Mouse (Mus musculus) lung, adult 2 months (tissue): Measurements from ENCODE around the gene Mmp24. TPM values are rescaled to one million over a fixed set of nuclear protein-coding genes. Genes with fewer than 3 reads are reported as not detected.
A peak's percentile ranks its signal among the peaks of the same experiment; 100 is the strongest.

Source experiments
- DNase-seq: peaks from one replicate; pipeline ENCODE4 v3.0.0; 2022
- H3K4me1 ChIP-seq: fragments of 200-500 bp; 2 replicates; pipeline ENCODE4 v1.6.1; 2011; ENCODE audit warnings: low read length; ENCODE audit not compliant: control insufficient read depth, insufficient read depth
- H3K4me3 ChIP-seq: fragments of 200-500 bp; replicated peaks from 2 replicates; pipeline ENCODE3; 2011; ENCODE audit warnings: low read depth, mild to moderate bottlenecking, control low read depth, low read length; ENCODE audit errors: extremely low read depth
- CTCF ChIP-seq: fragments of 200-500 bp; IDR thresholded peaks from 2 replicates; pipeline ENCODE4 v1.5.1; 2011; ENCODE audit warnings: mild to moderate bottlenecking, low read length, control low read depth; ENCODE audit not compliant: insufficient read depth
- POLR2A ChIP-seq: fragments of 200-500 bp; IDR thresholded peaks from 2 replicates; pipeline ENCODE4 v1.6.1; 2011; ENCODE audit warnings: low read depth, mild to moderate bottlenecking, control low read depth, low read length, borderline replicate concordance; ENCODE audit errors: extremely low read depth
- WGBS: fragments of 180-500 bp; shearing (Covaris S2); methylation state at CpG from one replicate; pipeline ENCODE4 v1.1.7; 2018; 5-methylcytosine and 5-hydroxymethylcytosine counted together
- polyA plus RNA-seq: library from polyadenylated mRNA; depleted of rRNA; stranded (reverse); fragments of >200 nt; gene quantifications from 2 replicates; pipeline ENCODE4 v1.2.3, GENCODE M21; 2012

The Mmp24 gene
- polyA plus RNA-seq, 1 experiment: 0.06 TPM

DNA sequence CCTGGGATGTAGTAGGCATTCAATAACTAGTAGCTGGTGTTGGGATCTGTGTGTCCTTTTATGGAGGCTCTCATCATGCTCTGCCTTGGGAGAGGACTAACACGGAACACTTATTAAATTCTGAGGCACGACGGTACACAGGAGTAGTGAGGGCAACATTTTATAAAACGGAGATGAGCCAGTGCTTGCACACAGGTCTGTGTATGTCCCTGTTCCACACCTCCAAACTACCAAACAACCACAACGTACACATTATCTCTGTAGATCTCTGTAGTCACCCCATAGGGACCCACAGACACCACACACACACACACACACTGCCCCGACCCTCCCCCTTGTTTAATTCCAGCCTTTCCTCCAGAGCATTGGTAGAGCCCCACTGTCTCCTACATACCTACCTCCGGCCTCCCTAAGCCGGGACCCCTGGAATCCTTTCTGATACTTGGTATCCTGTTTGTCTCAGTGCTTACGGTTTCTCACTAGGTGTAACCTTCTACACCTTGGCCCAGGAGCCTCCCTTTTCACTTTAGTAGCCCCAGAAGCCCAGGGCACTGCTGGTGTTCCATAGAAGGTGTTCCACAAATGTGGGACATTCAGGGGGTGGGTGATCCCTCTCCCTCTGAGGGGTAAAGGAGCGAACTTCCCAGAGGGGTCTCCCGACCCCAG, 748 bp upstream of the Mmp24 start:
- no peak overlapping the region for H3K4me3 ChIP-seq
- TF ChIP-seq CTCF (no peak), POLR2A (no peak)
- no peak for DNase-seq
- peaks cover 4% of the 10 kb centered on the region for H3K4me1 ChIP-seq
- 51% methylated on average over 11 of the region's 11 CpGs for WGBS

- DNase-seq: peak; percentile 50
- Histone ChIP-seq H3K4me1 (peaks cover 4% of the 10 kb centered on the region), H3K4me3 (peak overlapping the region; percentile 21)
- TF ChIP-seq POLR2A: no peak
- TF ChIP-seq CTCF: no peak
- WGBS: 2% methylated on average over 44 of the region's 44 CpGs
These were observed 632 bp downstream of the Mmp24 start for GRCm38 (mm10) chr2:155775685-155776263.

DNA sequence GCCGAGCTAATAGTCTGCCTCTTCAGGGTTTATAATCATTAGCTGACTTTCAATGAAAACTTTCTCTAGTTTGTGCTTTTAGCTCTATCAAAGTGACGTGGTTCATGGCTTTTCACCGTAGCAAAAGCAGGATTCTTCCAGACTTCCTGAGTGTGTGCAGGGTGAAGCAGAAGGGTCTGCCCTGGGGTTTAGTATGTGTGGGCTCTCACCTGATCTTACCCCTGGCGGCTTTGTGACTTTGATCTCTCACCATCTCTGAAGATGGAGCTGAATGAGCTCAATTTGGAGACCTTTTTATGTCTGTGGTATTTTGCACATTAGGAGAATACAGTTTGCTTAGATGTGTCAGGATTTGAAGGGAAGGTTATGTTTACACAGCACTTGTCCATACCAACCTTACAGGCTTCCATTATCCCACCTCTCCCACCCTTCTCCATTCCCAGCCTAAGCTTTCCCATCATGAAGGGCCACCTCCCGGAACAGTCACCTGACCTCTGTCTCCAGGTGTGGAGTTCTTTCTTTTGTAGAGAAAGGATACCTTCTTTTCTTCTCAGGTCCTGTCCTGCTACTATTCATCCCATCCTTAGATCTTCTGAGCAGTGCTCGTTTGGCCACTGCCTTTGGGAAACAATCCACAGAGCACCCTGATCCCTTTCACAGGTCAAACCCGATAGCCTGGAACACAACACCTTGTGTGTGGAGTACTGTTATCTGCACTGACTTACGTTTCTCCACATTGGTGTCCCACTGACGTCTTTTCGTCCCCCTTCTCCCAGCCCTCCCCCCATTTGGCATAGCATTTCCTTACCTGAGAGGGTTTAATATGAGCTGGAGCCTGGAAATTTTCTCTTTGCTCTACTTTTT, 1.9 kb downstream of the Mmp24 start:
- TF ChIP-seq POLR2A (no peak), CTCF (no peak)
- no peak overlapping the region for H3K4me3 ChIP-seq
- peaks cover 4% of the 10 kb centered on the region for H3K4me1 ChIP-seq
- WGBS: 53% methylated on average over 10 of the region's 10 CpGs
- DNase-seq: no peak

DNA sequence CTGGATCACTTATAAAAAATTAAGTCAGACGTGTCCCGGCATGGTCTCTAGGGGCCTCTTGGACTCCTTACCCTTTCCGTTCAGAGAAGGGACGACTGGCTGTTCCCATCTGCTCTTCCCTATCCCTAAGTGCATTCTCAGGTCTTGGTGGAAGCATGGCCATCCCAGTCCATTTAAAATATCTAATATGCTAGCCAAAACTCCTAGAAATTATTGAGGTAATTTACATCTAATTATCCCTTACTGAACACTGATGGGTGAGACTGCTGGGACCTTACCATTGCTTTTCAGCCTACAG, 2.5 kb downstream of the Mmp24 start:
- 71% methylated on average over 4 of the region's 4 CpGs for WGBS
- no peak overlapping the region for H3K4me3 ChIP-seq
- TF ChIP-seq CTCF (no peak), POLR2A (no peak)
- no peak for DNase-seq
- peaks cover 4% of the 10 kb centered on the region for H3K4me1 ChIP-seq

DNA sequence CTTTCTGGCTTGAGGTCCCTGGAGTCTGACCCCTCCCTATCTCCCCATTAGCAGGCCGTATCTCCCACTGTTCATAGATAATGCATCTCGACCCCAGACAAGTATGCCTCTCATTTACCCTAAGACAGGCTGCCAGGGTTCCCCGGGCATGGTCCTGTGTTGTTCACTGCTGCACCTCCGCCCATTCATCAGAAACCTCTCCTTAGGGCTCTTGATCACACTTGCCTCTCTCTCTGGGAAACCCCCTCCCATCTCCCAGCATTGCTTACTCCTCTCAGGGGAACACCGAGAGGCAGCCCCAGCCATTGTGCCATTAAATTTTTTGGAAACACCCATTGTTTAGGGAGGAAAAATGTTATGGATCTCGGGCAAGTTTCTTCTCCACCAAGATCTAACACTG, 2.9 kb downstream of the Mmp24 start:
- TF ChIP-seq POLR2A: no peak
- TF ChIP-seq CTCF: no peak
- 62% methylated on average over 6 of the region's 6 CpGs for WGBS
- Histone ChIP-seq H3K4me1 (peaks cover 4% of the 10 kb centered on the region), H3K4me3 (no peak overlapping the region)
- no peak for DNase-seq

DNA sequence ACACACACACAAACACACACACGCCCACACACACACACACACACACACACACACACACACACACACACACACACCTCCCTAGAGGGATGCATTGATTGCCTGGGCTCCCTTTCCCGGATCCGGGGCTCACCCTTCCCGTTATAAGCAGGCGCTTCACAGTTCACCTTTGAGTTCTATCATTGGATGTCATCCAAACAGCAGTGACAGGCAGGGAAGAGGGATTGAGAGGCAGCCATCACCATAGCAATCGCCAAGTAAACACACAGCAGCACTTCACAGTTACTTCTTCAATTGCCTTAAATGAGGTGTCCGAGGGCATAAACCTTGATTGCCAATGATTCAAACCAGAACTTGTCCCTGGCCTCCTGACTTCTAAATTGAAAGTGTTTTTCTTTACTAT, 3.9 kb downstream of the Mmp24 start:
- WGBS: 26% methylated on average over 7 of the region's 7 CpGs
- no peak for DNase-seq
- no peak overlapping the region for H3K4me3 ChIP-seq
- TF ChIP-seq CTCF (no peak), POLR2A (no peak)
- peaks cover 4% of the 10 kb centered on the region for H3K4me1 ChIP-seq

- no peak overlapping the region for H3K4me3 ChIP-seq
- WGBS: 78% methylated on average over 3 of the region's 3 CpGs
- TF ChIP-seq CTCF (no peak), POLR2A (no peak)
These were observed 4.4 kb downstream of the Mmp24 start for GRCm38 (mm10) chr2:155779506-155779905.

GRCm38 (mm10) chr2:155784534-155784933, 9.4 kb downstream of the Mmp24 start:
- Histone ChIP-seq H3K4me3 (no peak overlapping the region), H3K4me1 (no peaks in the 10 kb centered on the region)
- WGBS: 50% methylated on average over 6 of the region's 6 CpGs
- no peak for TF ChIP-seq POLR2A
- no peak for TF ChIP-seq CTCF
- no peak for DNase-seq

More at GRCm38 (mm10) chr2:155779506-155779905, 4.4 kb downstream of the Mmp24 start:
- no peak for DNase-seq
- H3K4me1 ChIP-seq: peaks cover 4% of the 10 kb centered on the region

DNA sequence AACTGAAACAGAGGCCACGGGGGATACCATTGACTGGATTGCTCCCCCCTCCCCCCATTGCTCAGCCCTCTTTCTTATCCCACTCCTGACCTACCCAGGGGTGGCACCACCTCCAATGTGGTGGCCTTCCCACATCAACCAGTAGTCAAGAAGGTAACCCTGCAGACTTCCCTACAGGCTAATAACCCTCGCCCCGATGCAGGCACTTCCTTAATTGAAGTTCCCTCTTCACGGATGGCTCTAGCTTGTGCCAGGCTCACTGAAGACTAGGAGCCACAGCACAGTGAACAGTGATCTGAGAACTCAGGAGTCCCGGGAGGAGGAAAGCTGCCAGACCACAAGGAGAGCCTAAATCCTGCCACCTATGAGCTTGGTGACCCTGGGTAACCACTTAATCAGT, 11.8 kb downstream of the Mmp24 start:
- no peaks in the 10 kb centered on the region for H3K4me1 ChIP-seq
- no peak for TF ChIP-seq POLR2A
- TF ChIP-seq CTCF: no peak
- no peak overlapping the region for H3K4me3 ChIP-seq
- DNase-seq: no peak
- 62% methylated on average over 5 of the region's 5 CpGs for WGBS
